Mouse (Mus musculus): ENCODE measurements at regions not wholly inside any gene's neighbourhood (a gene's known extent, or its start where the extent isn't known, plus 50 kb on each side); places are given as distances from the start of the nearest gene placed in this dataset.
A peak's percentile ranks its signal among the peaks of the same experiment; 100 is the strongest.

DNA sequence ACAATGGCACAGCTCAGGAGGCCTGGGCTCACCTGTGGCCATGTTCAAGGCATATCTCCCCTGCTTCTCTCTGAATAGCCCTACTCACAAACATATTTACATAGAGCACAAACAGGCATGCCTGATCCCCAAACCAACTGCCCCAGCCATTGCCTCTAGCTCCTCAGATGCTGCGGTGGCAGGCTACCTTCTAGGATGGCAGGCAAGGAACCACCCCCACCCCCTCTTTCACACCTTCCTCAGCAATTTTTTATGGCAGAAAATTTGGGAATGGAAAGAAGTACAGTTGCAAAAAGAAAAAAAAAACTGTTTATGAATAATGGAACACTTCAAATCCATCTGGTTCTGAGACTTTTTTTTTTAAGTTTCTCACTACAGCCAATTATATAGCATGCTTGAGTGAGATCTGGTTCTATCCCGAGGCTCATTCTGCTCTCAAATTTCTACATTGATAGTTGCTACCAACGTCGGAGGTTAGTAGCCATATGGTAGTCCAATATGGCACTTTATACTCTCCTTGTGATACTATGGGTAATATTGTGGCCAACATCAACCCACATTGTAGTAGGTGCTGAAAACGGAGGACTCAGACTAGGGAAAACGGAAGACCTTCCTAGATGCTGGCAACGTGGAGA, 136.8 kb upstream of the Gm10295 start:
- TF ChIP-seq CTCF (IDR thresholded peaks at IDR 0.05; ENCODE audit: borderline replicate concordance, extremely low read depth, insufficient read depth, insufficient read length) (no peak), POLR2A (IDR thresholded peaks at IDR 0.05; ENCODE audit: borderline replicate concordance, extremely low read depth, insufficient read depth, insufficient read length, poor library complexity, severe bottlenecking) (no peak)
- DNase-seq (ENCODE audit: low read depth): peak; percentile 71

- no peak for DNase-seq (ENCODE audit: low read depth)
- TF ChIP-seq CTCF (IDR thresholded peaks at IDR 0.05; ENCODE audit: borderline replicate concordance, extremely low read depth, insufficient read depth, insufficient read length) (no peak), POLR2A (IDR thresholded peaks at IDR 0.05; ENCODE audit: borderline replicate concordance, extremely low read depth, insufficient read depth, insufficient read length, poor library complexity, severe bottlenecking) (no peak)
Observed at GRCm38 (mm10) chr7:71475383-71475782, 124.1 kb upstream of the Gm10295 start.

DNA sequence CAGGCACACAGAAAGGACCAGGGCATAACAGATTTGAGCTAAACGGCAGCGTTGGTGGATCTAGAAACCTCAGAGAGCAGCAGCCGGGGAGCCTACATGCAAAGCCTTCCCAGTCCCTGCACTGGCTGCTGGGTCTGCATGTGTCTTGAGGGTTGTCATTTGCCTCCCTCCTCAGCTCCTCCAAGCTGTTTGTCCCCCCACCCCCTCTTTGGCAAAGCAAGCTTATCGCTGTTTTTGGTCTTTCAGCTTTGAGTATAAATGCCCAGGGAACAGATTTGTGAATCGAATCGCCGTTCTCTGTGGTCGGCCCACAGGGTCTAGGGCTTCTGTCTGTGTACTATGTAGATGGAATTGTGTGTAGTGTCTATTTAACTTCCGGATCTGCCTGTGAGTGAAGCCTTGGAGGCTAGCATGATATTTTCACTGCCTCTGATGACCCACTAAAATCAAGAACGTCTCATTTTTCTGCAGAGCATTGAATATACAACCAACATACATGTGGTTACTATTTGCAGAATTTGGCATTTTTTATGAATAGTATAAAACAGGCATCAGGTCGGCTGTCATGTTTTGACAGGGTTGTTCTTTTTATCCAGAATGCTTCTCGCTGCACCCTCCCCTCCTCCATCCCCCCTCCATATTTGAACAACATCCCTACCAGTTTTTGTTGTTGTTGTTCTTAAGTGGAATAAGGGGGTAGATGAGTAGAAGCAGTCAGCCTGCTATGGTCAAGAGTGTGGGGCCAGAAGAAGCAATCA, 121.3 kb upstream of the Gm10295 start:
- TF ChIP-seq CTCF (IDR thresholded peaks at IDR 0.05; ENCODE audit: borderline replicate concordance, extremely low read depth, insufficient read depth, insufficient read length): no peak
- DNase-seq (ENCODE audit: low read depth): peak; percentile 58

DNA sequence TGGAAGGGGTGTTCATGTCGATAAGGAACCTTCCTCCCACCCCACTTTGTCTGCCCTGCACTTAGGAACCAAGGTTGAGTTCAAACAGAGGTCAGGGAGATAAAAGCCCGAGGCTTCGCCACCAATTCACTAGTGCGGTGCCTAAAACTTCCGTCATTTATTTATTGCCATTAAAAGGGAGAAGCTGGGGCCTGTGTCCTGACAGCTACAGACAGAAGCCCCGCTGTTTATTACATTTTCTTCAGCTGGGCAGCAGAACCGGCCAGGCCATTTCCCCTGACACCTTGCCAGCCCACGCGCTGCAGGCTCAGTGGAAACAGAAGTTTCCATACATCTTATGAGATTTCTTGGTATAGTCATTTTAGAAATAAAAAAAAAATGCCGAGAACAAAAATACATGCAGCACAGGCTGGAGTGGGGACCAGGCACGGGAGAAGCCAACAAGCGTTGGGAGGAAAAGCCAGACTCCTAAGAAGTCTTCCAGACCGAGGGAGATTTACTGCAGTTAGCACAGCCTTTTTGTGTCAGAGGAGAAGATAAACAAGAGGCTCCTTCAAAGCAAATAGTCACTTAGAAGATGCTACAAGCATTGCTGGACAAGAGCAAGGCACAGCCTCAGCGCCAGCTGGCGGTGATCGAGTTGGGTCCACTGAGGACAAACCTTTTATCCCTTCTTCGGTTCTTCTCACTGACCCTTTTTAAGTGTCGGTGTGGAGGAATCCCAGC, 120.5 kb upstream of the Gm10295 start:
- DNase-seq (ENCODE audit: low read depth): peak; percentile 11
- TF ChIP-seq POLR2A (IDR thresholded peaks at IDR 0.05; ENCODE audit: borderline replicate concordance, extremely low read depth, insufficient read depth, insufficient read length, poor library complexity, severe bottlenecking) (no peak), CTCF (IDR thresholded peaks at IDR 0.05; ENCODE audit: borderline replicate concordance, extremely low read depth, insufficient read depth, insufficient read length) (no peak)

- DNase-seq (ENCODE audit: low read depth): no peak
- TF ChIP-seq CTCF (IDR thresholded peaks at IDR 0.05; ENCODE audit: borderline replicate concordance, extremely low read depth, insufficient read depth, insufficient read length) (no peak), POLR2A (IDR thresholded peaks at IDR 0.05; ENCODE audit: borderline replicate concordance, extremely low read depth, insufficient read depth, insufficient read length, poor library complexity, severe bottlenecking) (no peak)
Observed at GRCm38 (mm10) chr7:71471319-71471657, 120.0 kb upstream of the Gm10295 start.

DNA sequence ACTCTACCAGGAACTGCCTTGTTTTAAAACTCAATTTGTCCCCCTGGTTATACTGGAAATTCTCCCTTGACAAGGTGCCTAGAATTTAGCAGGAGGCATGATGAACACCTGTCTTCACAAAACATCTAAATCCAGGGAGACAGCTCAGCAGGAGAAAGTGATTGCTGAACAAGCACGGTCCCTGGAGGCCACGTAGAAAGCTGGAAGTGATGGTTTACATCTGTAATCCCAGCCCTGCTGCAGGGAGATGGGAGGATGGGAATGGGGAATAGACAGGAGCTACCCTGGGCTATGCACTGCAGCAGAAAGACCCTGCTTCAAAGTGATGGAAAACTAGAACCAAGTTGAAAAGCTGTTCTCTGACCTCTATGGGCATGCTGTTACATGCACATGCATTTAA, 119.1 kb upstream of the Gm10295 start:
- no peak for TF ChIP-seq POLR2A (IDR thresholded peaks at IDR 0.05; ENCODE audit: borderline replicate concordance, extremely low read depth, insufficient read depth, insufficient read length, poor library complexity, severe bottlenecking)
- TF ChIP-seq CTCF (IDR thresholded peaks at IDR 0.05; ENCODE audit: borderline replicate concordance, extremely low read depth, insufficient read depth, insufficient read length): no peak
- DNase-seq (ENCODE audit: low read depth): no peak

- no peak for DNase-seq (ENCODE audit: low read depth)
- TF ChIP-seq POLR2A (IDR thresholded peaks at IDR 0.05; ENCODE audit: borderline replicate concordance, extremely low read depth, insufficient read depth, insufficient read length, poor library complexity, severe bottlenecking) (no peak), CTCF (IDR thresholded peaks at IDR 0.05; ENCODE audit: borderline replicate concordance, extremely low read depth, insufficient read depth, insufficient read length) (no peak)
Observed at GRCm38 (mm10) chr7:71469951-71470350, 118.7 kb upstream of the Gm10295 start.

GRCm38 (mm10) chr7:71467436-71468127, 116.3 kb upstream of the Gm10295 start:
- DNase-seq (ENCODE audit: low read depth): peak; percentile 6
- TF ChIP-seq POLR2A (IDR thresholded peaks at IDR 0.05; ENCODE audit: borderline replicate concordance, extremely low read depth, insufficient read depth, insufficient read length, poor library complexity, severe bottlenecking) (no peak), CTCF (IDR thresholded peaks at IDR 0.05; ENCODE audit: borderline replicate concordance, extremely low read depth, insufficient read depth, insufficient read length) (no peak)

DNA sequence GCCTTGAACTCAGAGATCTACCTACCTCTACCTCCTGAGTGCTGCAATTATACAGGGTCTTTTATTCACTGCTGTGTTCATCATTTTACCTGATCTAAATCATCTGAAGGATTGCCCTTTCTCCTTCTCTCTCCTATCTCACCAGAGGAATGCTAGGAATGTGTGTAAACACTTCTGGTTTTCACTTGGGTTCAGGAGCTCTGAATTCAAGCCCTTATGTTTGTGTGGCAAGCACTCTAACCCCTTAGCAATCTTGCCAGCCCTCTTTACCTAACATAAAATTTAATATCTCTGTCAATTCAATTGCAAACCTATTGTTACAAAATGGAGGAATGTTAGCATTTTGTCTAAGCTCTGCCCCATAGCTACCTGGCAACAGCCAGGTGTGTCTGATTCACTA, 112.8 kb upstream of the Gm10295 start:
- TF ChIP-seq POLR2A (IDR thresholded peaks at IDR 0.05; ENCODE audit: borderline replicate concordance, extremely low read depth, insufficient read depth, insufficient read length, poor library complexity, severe bottlenecking) (no peak), CTCF (IDR thresholded peaks at IDR 0.05; ENCODE audit: borderline replicate concordance, extremely low read depth, insufficient read depth, insufficient read length) (no peak)
- no peak for DNase-seq (ENCODE audit: low read depth)

DNA sequence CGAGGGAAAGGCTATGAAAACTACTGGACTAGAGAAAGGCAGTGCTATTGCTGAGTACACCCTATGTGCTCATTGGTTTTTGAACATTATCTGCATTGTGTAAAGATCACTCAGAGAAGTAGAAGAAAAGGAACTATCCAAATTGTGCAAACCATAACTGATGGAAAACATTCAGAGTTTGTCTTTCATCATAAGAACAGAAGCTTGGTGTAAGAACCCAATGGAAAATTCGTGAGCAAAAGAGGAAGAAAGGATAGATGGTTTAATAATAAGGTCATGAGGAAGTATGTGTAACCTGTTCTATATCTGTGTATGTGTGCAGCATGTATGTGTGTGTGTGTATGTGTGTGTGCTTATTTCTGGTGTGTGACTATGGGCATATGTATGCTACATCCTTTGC, 112.3 kb upstream of the Gm10295 start:
- no peak for TF ChIP-seq POLR2A (IDR thresholded peaks at IDR 0.05; ENCODE audit: borderline replicate concordance, extremely low read depth, insufficient read depth, insufficient read length, poor library complexity, severe bottlenecking)
- no peak for TF ChIP-seq CTCF (IDR thresholded peaks at IDR 0.05; ENCODE audit: borderline replicate concordance, extremely low read depth, insufficient read depth, insufficient read length)

DNA sequence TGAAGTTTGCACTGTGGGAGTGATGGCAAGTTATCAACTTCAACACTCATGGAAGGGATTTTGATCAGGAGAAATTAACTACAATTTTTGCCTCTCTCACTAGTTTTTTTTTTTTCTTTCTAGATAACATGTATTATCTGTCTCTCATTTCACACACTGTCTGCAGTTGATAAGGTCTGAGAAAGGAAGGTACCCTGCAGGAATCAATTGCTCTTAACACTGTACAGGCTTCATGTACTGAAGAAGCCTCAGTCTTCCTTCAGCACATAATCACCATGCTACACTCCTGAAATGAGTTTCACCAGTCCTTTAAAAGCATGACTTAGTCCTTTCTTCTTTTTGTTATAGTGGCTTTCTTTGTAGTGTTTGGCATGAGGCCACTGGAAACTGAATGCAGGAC, 108.5 kb upstream of the Gm10295 start:
- no peak for DNase-seq (ENCODE audit: low read depth)

More for the DNA sequence above, 112.3 kb upstream of the Gm10295 start:
- DNase-seq (ENCODE audit: low read depth): no peak

More for the DNA sequence above, 108.5 kb upstream of the Gm10295 start:
- TF ChIP-seq CTCF (IDR thresholded peaks at IDR 0.05; ENCODE audit: borderline replicate concordance, extremely low read depth, insufficient read depth, insufficient read length): no peak
- no peak for TF ChIP-seq POLR2A (IDR thresholded peaks at IDR 0.05; ENCODE audit: borderline replicate concordance, extremely low read depth, insufficient read depth, insufficient read length, poor library complexity, severe bottlenecking)
